Mouse (Mus musculus): ENCODE measurements at regions not wholly inside any gene's neighbourhood (a gene's known extent, or its start where the extent isn't known, plus 50 kb on each side); places are given as distances from the start of the nearest gene placed in this dataset.

DNA sequence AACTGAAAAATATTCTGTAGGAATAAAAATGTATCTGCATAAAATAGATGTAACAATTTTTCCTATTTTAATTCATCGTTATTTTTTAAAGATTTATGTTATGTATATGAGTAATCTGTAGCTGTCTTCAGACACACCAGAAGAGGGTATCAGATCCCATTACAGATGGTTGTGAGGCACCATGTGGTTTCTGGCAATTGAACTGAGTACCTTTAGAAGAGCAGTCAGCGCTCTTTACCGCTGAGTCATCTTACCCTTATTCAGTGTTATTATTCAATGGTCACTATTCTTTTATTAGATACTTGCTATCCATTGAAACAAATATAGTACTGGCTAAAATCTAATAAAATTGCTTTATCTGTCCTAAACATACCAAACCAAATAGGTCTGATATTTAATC, 820.7 kb upstream of the Nrxn1 start:
- DNase-seq, result peak; percentile 12

DNA sequence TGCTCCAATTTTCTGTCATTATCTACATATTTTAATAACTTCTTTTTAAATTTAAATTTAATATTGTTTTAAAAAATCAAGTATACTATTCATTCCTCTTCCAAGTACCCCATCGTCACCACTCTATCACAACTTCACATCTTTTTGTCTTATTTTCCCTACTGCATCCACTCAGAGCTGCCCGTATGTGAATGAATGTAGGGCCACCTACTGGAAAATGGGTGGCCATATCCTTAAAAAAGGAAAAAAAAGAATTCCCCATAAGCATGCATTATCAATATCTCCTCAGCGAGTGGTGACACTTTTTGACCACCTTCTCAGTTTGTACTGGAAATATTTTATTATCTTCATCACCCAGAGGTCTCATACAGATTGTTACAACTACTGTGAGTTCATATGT, 810.2 kb upstream of the Nrxn1 start:
- no peak for DNase-seq

DNA sequence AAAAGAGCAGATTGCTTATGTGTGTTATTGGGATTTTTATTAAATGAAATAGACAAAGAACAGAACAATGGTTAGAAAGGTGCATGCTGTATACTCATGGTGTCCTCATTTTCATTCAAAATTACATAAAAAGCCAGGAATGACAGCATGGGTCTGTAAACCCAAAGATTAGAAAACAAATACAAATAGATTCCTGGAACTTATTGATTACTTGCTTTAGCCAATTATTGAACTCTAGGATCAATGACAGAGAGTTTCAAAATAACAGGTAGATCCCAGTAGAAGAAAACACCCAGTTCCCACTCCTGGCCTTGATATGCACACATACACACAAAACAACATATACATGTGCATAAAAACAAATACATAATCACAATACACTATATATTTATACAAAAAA, 782.4 kb upstream of the Nrxn1 start:
- no peak for DNase-seq

DNA sequence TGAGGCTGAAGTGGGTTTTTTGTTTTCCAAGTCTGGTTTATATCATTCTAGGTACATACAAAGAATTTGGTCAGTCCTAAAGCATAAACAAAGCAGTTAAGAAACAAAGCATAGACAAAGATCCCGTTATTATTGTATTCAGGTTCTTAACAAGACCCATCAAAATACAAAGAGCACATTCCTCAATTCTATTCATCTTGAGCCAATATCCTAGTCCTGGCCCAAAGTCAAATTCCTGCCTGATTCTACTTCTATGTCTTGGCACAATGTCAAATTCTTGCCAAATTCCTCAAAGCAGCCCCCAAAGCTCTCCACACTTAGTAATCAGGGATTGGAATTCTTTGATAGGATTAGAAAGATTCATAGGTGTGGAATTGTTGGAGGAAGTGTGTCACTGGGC, 769.3 kb upstream of the Nrxn1 start:
- no peak for DNase-seq
